ENCODE assay signal across 24 mouse cellular contexts in the genomic region with DNA sequence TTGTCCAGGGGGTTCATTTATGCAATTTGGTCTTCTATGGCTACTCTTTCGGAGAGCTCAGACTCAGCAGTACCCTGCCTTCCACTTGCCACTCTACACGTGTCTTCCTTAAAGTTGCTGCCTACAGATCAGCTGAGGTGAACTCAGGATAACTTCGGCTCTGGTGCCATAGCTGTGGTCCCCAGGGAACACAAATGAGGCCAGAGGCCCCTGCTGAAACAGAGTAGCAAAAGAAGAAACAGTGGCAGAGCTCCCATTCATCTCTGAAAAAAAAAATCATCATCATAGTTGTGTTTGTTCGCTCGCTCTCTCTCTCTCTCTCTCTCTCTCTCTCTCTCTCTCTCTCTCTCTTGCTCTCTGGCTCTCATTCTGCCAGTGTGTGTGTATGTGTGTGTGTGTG. TPM values are rescaled to one million over a fixed set of nuclear protein-coding genes. Genes with fewer than 3 reads are reported as not detected.
DNase-seq lines count a peak whose midpoint lies in the region; ATAC-seq and TF ChIP-seq lines count a peak whose summit lies in the region.
"Had no signal": no experiment of that assay in that cellular context is flagged by ENCODE, and none has a peak within 500 bp of the region (broad histone marks: within the 10 kb centered on the region; RNA-seq: fewer than 3 reads in every experiment).

No protein-coding gene starts in this region.

- ATAC-seq in liver, embryonic 13.5 days (ENCODE audit: low read depth) = no peak
- no peak for ATAC-seq in liver, embryonic 12.5 days
- ATAC-seq: forebrain, embryonic 14.5 days had no signal

- peaks cover 5% of the 10 kb centered on the region; the same call in 1 of the 2 replicates for H3K27me3 ChIP-seq in liver, embryonic 13.5 days
- H3K27me3 ChIP-seq in liver, embryonic 12.5 days (replicated peaks) = peaks cover 15% of the 10 kb centered on the region; the same call in 1 of the 2 replicates
- H3K27me3 ChIP-seq: heart, embryonic 15.5 days; limb, embryonic 12.5 days; neural tube, embryonic 15.5 days had no signal

- H3K9me3 ChIP-seq in liver, embryonic 13.5 days (replicated peaks) = no peaks in the 10 kb centered on the region
- H3K9me3 ChIP-seq in liver, embryonic 12.5 days (replicated peaks) = no peaks in the 10 kb centered on the region
- H3K9me3 ChIP-seq: heart, embryonic 15.5 days; limb, embryonic 12.5 days; neural tube, embryonic 15.5 days had no signal

- H3K36me3 ChIP-seq in liver, embryonic 13.5 days = 0 out of 2 replicates have a peak, but pooled peaks cover under 1% of the 10 kb centered on the region
- H3K36me3 ChIP-seq in liver, embryonic 12.5 days = no peaks in the 10 kb centered on the region
- H3K36me3 ChIP-seq in macrophage (ENCODE audit: inconsistent target) = no peaks in the 10 kb centered on the region
- H3K36me3 ChIP-seq: heart, embryonic 15.5 days; limb, embryonic 12.5 days; neural tube, embryonic 15.5 days had no signal

- intact Hi-C loops in gastrocnemius, adult 2 months (cut with DNase I) = loop anchor here (5.0 kb wide), 1 partner anchor 96 kb away; no protein-coding TSS in a partner anchor

- no peak for TF ChIP-seq CTCF in gastrocnemius, adult 2 months (IDR thresholded peaks at IDR 0.05)

- WGBS in liver, embryonic 13.5 days (ENCODE audit: insufficient replicate concordance) = 60% methylated on average over 5 of the region's 5 CpGs
- WGBS in liver, embryonic 12.5 days (ENCODE audit: insufficient replicate concordance) = 62% methylated on average over 5 of the region's 5 CpGs
- WGBS in macrophage (ENCODE audit: missing documents) = 47% methylated on average over 3 of the region's 5 CpGs

- H3K27ac ChIP-seq in gastrocnemius, adult 2 months = 0 out of 2 replicates have a peak overlapping the region, but pooled peaks have one; percentile 16
- no peak overlapping the region; the same call in 1 of the 2 replicates for H3K27ac ChIP-seq in liver, embryonic 13.5 days
- no peak overlapping the region for H3K27ac ChIP-seq in liver, embryonic 12.5 days
- 0 out of 2 replicates have a peak overlapping the region, but pooled peaks have one; percentile 15 for H3K27ac ChIP-seq in macrophage
- H3K27ac ChIP-seq: heart, adult 2 months; left cerebral cortex, adult 2 months; limb, embryonic 12.5 days; neural tube, embryonic 15.5 days had no signal

- H3K9ac ChIP-seq in liver, embryonic 13.5 days = peak overlapping the region; percentile 4; the same call in 1 of the 2 replicates
- H3K9ac ChIP-seq in liver, embryonic 12.5 days = no peak overlapping the region
- H3K9ac ChIP-seq: heart, embryonic 15.5 days; limb, embryonic 12.5 days; neural tube, embryonic 15.5 days had no signal

- no peak for DNase-seq in gastrocnemius, adult 2 months
- DNase-seq in gastrocnemius, postnatal 25 days = no peak
- no peak for DNase-seq in liver, embryonic 13.5 days
- DNase-seq in testis, postnatal 14 days (ENCODE audit: low spot score) = peak; percentile 45
- DNase-seq in cerebellum, postnatal 36 days = no peak
- DNase-seq in right cerebral cortex, postnatal 4 days = no peak
- DNase-seq: adrenal gland, postnatal 25 days; cerebellum, adult 18-20 months; cerebellum, postnatal 25 days; gastrocnemius, postnatal 36 days; heart, adult 2 months; lung, adult 2 months; lung, postnatal 10 days; midbrain, embryonic 14.5 days; right cerebral cortex, adult 18-20 months; thymus, postnatal 25 days had no signal

- H3K4me3 ChIP-seq in gastrocnemius, adult 2 months = no peak overlapping the region
- no peak overlapping the region for H3K4me3 ChIP-seq in liver, embryonic 13.5 days (replicated peaks)
- no peak overlapping the region for H3K4me3 ChIP-seq in liver, embryonic 12.5 days
- no peak overlapping the region for H3K4me3 ChIP-seq in macrophage (ENCODE audit: inconsistent target)
- H3K4me3 ChIP-seq: heart, adult 2 months; heart, embryonic 15.5 days; left cerebral cortex, adult 2 months; limb, embryonic 12.5 days; neural tube, embryonic 15.5 days had no signal

- peaks cover 16% of the 10 kb centered on the region for H3K79me2 ChIP-seq in macrophage (ENCODE audit: inconsistent target)

- peaks cover 57% of the 10 kb centered on the region for H3K4me1 ChIP-seq in liver, embryonic 13.5 days (replicated peaks)
- H3K4me1 ChIP-seq in liver, embryonic 12.5 days = peaks cover 53% of the 10 kb centered on the region

- no peak overlapping the region for H3K4me2 ChIP-seq in liver, embryonic 13.5 days
- H3K4me2 ChIP-seq in liver, embryonic 12.5 days = no peak overlapping the region
- H3K4me2 ChIP-seq: heart, embryonic 15.5 days; limb, embryonic 12.5 days; liver, embryonic 11.5 days; neural tube, embryonic 15.5 days had no signal

RNA-seq across cellular contexts. Expression of gene D5Ertd579e, which starts 2.9 kb away (rescaled TPM):
- 10 to 100 TPM; 86.4 to 98.1 TPM for total RNA-seq in gastrocnemius, adult 2 months (2021)
- total RNA-seq in gastrocnemius, postnatal 25 days (2021) = 10 to 100 TPM; 67.6 to 73.7 TPM
- 21.9 and 25.3 TPM in 2 replicates for polyA plus RNA-seq in liver, embryonic 13.5 days (2015; fragmentation: Nextera tagmentation; extraction: Ambion mirVana)
- polyA plus RNA-seq in liver, embryonic 12.5 days (2016; fragmentation: Nextera tagmentation; extraction: Ambion mirVana) = 28.2 and 28.5 TPM in 2 replicates
- total RNA-seq in macrophage (2018; cell fraction: chromatin; rRNA removed) = 100 to 1,000 TPM in 22 of 26 experiments, 10 to 100 TPM in 4; 70.8 to 283 (median 183) TPM
- 10 to 100 TPM; 13.7 to 40.9 (median 24.9) TPM for total RNA-seq in macrophage (2018; cell fraction: cytosol; rRNA removed)
- total RNA-seq in macrophage (2018; cell fraction: nucleus; rRNA removed) = 100 to 1,000 TPM in 14 of 26 experiments, 10 to 100 TPM in 12; 49.9 to 175 (median 103) TPM
- polyA plus RNA-seq in macrophage (2018) = 17.3 to 23.8 TPM (median 23.4 TPM) in 3 replicates

RNA-seq across cellular contexts. Expression of gene Bloc1s4, which starts 49.8 kb away (rescaled TPM):
- 10 to 100 TPM in 1 of 2 experiments, 1 to 10 TPM in 1; 9.1 to 11.0 TPM for total RNA-seq in gastrocnemius, adult 2 months (2021)
- total RNA-seq in gastrocnemius, postnatal 25 days (2021) = 1 to 10 TPM; 6.9 to 8.1 TPM
- polyA plus RNA-seq in liver, embryonic 13.5 days (2015; fragmentation: Nextera tagmentation; extraction: Ambion mirVana) = 15.5 and 16.7 TPM in 2 replicates
- 23.7 and 26.8 TPM in 2 replicates for polyA plus RNA-seq in liver, embryonic 12.5 days (2016; fragmentation: Nextera tagmentation; extraction: Ambion mirVana)
- total RNA-seq in macrophage (2018; cell fraction: chromatin; rRNA removed) = 10 to 100 TPM in 8 of 26 experiments, 1 to 10 TPM in 18; 1.0 to 15.7 (median 7.3) TPM
- total RNA-seq in macrophage (2018; cell fraction: cytosol; rRNA removed) = 10 to 100 TPM; 15.1 to 21.6 (median 18.8) TPM
- 10 to 100 TPM in 20 of 26 experiments, 1 to 10 TPM in 6; 4.6 to 20.4 (median 12.9) TPM for total RNA-seq in macrophage (2018; cell fraction: nucleus; rRNA removed)
- polyA plus RNA-seq in macrophage (2018) = 6.8 to 19.4 TPM (median 17.0 TPM) in 3 replicates

Comparison
In these comparisons a context has a peak if more than half of its experiments do, and no peak if none do; other contexts are left out.
1. H3K27ac ChIP-seq: peak in gastrocnemius, adult 2 months (single experiment) and macrophage (single experiment); none in liver, embryonic 13.5 days (single experiment) and liver, embryonic 12.5 days (single experiment).